Mouse (Mus musculus): ENCODE results near the gene Kazn. TPM values are rescaled to one million over a fixed set of nuclear protein-coding genes. Genes with fewer than 3 reads are reported as not detected.

Gene Kazn
- polyA plus RNA-seq, 1 experiment from 2014 or later = 19.1 TPM

GRCm38 (mm10) chr4:142183591-142183990, 55.6 kb downstream of the Kazn start:
- Histone ChIP-seq H3K27ac (no peak overlapping the region), H3K4me2 (no peak overlapping the region), H3K4me1 (replicated peaks) (peaks cover 38% of the 10 kb centered on the region), H3K4me3 (no peak overlapping the region), H3K9me3 (no peaks in the 10 kb centered on the region), H3K9ac (no peak overlapping the region), H3K36me3 (no peaks in the 10 kb centered on the region), H3K27me3 (no peaks in the 10 kb centered on the region)
- 94% methylated on average over 1 of the region's 1 CpGs for WGBS
- no peak for ATAC-seq (ENCODE audit: low FRiP score)

- Histone ChIP-seq H3K4me2 (no peak overlapping the region), H3K36me3 (no peaks in the 10 kb centered on the region), H3K27ac (no peak overlapping the region), H3K4me1 (replicated peaks) (peaks cover 33% of the 10 kb centered on the region), H3K27me3 (no peaks in the 10 kb centered on the region), H3K9me3 (no peaks in the 10 kb centered on the region), H3K9ac (no peak overlapping the region), H3K4me3 (no peak overlapping the region)
- 77% methylated on average over 3 of the region's 3 CpGs for WGBS
- ATAC-seq (ENCODE audit: low FRiP score) = no peak
Measured at GRCm38 (mm10) chr4:142183015-142183414, 56.2 kb downstream of the Kazn start.

DNA sequence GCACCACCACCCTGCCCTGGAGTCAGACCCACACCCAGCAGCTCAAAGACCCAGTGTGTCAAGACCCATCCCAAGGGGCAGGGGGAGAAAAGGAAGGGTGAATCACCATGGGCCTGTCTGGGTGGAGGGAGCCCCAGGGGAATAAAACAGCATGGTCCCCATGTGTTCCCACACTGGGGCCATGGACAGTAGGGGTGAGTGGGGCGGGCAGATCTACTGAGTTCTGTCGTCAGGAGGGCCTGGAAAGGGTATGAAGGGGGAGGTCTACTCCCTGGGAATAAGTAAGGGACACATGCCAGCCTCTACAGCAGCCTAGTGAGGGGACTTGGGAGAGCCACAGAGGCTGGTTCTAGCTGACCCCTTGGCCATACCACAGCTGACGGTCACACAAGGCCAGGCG, 57.6 kb downstream of the Kazn start:
- Histone ChIP-seq H3K27me3 (no peaks in the 10 kb centered on the region), H3K4me2 (no peak overlapping the region), H3K4me1 (replicated peaks) (peaks cover 23% of the 10 kb centered on the region), H3K27ac (no peak overlapping the region), H3K36me3 (0 out of 2 replicates have a peak, but pooled peaks cover 3% of the 10 kb centered on the region), H3K9ac (no peak overlapping the region), H3K9me3 (0 out of 2 replicates have a peak, but pooled peaks cover 5% of the 10 kb centered on the region), H3K4me3 (no peak overlapping the region)
- no peak for ATAC-seq (ENCODE audit: low FRiP score)
- WGBS = 82% methylated on average over 4 of the region's 4 CpGs

- Histone ChIP-seq H3K27ac (peak overlapping the region; percentile 19), H3K36me3 (0 out of 2 replicates have a peak, but pooled peaks cover 3% of the 10 kb centered on the region), H3K4me3 (no peak overlapping the region), H3K4me1 (replicated peaks) (peaks cover 23% of the 10 kb centered on the region), H3K9ac (no peak overlapping the region), H3K9me3 (0 out of 2 replicates have a peak, but pooled peaks cover 5% of the 10 kb centered on the region), H3K27me3 (no peaks in the 10 kb centered on the region), H3K4me2 (no peak overlapping the region)
- 94% methylated on average over 9 of the region's 9 CpGs for WGBS
- ATAC-seq (ENCODE audit: low FRiP score) = no peak
Measured at GRCm38 (mm10) chr4:142180874-142181273, 58.3 kb downstream of the Kazn start.

GRCm38 (mm10) chr4:142180289-142180688, 58.9 kb downstream of the Kazn start:
- H3K4me3 ChIP-seq = no peak overlapping the region
- peak; percentile 28; the same call in 1 of the 2 replicates for ATAC-seq (ENCODE audit: low FRiP score)
- H3K4me1 ChIP-seq (replicated peaks) = peaks cover 23% of the 10 kb centered on the region
- 53% methylated on average over 3 of the region's 3 CpGs for WGBS
- H3K27me3 ChIP-seq = no peaks in the 10 kb centered on the region
- 0 out of 2 replicates have a peak, but pooled peaks cover 5% of the 10 kb centered on the region for H3K9me3 ChIP-seq
- H3K36me3 ChIP-seq = 0 out of 2 replicates have a peak, but pooled peaks cover 3% of the 10 kb centered on the region
- H3K9ac ChIP-seq = no peak overlapping the region
- no peak overlapping the region for H3K4me2 ChIP-seq
- H3K27ac ChIP-seq = peak overlapping the region; percentile 62

DNA sequence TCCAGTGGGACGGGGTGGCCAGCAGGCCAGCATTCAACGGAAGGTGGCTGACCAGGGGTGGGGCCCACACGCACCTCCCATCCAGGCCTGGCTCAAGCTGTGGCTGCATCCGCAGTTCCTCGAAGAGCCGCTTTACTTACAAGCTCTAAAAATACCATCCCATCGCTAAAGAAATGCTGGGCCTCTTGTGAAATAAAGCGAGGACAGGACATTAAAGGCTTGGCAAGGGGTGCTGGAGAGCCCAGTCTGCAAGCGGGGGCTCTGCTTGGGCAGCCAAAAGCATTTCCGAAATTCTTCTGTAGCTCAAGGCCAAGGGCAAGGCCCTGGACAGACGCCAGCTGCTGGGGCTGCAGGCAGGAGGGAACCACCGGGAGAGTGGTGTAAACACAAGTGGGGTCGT, 59.7 kb downstream of the Kazn start:
- Histone ChIP-seq H3K36me3 (0 out of 2 replicates have a peak, but pooled peaks cover 3% of the 10 kb centered on the region), H3K4me1 (replicated peaks) (peaks cover 26% of the 10 kb centered on the region), H3K4me2 (no peak overlapping the region), H3K27ac (peak overlapping the region; percentile 62), H3K4me3 (no peak overlapping the region), H3K9me3 (0 out of 2 replicates have a peak, but pooled peaks cover 5% of the 10 kb centered on the region), H3K27me3 (no peaks in the 10 kb centered on the region), H3K9ac (no peak overlapping the region)
- 56% methylated on average over 13 of the region's 13 CpGs for whole genome bisulfite sequencing
- no peak for ATAC-seq (ENCODE audit: low FRiP score)

- 93% methylated on average over 3 of the region's 3 CpGs for WGBS
- no peaks in the 10 kb centered on the region for H3K27me3 ChIP-seq
- H3K4me2 ChIP-seq = no peak overlapping the region
- 0 out of 2 replicates have a peak, but pooled peaks cover 3% of the 10 kb centered on the region for H3K36me3 ChIP-seq
- no peak for ATAC-seq (ENCODE audit: low FRiP score)
- H3K4me1 ChIP-seq (replicated peaks) = peaks cover 44% of the 10 kb centered on the region
- no peak overlapping the region for H3K4me3 ChIP-seq
- H3K9me3 ChIP-seq = 0 out of 2 replicates have a peak, but pooled peaks cover 5% of the 10 kb centered on the region
- H3K27ac ChIP-seq = no peak overlapping the region
- H3K9ac ChIP-seq = no peak overlapping the region
Measured at GRCm38 (mm10) chr4:142176732-142177131, 62.5 kb downstream of the Kazn start.

- H3K4me3 ChIP-seq = no peak overlapping the region
- no peak for ATAC-seq (ENCODE audit: low FRiP score)
- no peak overlapping the region for H3K9ac ChIP-seq
- H3K27me3 ChIP-seq = no peaks in the 10 kb centered on the region
- no peak overlapping the region for H3K27ac ChIP-seq
- 0 out of 2 replicates have a peak, but pooled peaks cover 3% of the 10 kb centered on the region for H3K36me3 ChIP-seq
- H3K9me3 ChIP-seq = 0 out of 2 replicates have a peak, but pooled peaks cover 5% of the 10 kb centered on the region
- H3K4me2 ChIP-seq = no peak overlapping the region
- 34% methylated on average over 6 of the region's 6 CpGs for WGBS
- peaks cover 28% of the 10 kb centered on the region for H3K4me1 ChIP-seq (replicated peaks)
Measured at GRCm38 (mm10) chr4:142173981-142174485, 65.2 kb downstream of the Kazn start.

- Histone ChIP-seq H3K9me3 (0 out of 2 replicates have a peak, but pooled peaks cover 5% of the 10 kb centered on the region), H3K4me1 (replicated peaks) (peaks cover 28% of the 10 kb centered on the region), H3K9ac (no peak overlapping the region), H3K36me3 (0 out of 2 replicates have a peak, but pooled peaks cover 3% of the 10 kb centered on the region), H3K4me2 (no peak overlapping the region), H3K27ac (no peak overlapping the region), H3K4me3 (no peak overlapping the region), H3K27me3 (no peaks in the 10 kb centered on the region)
- no peak for ATAC-seq (ENCODE audit: low FRiP score)
- 86% methylated on average over 4 of the region's 4 CpGs for WGBS
Measured at GRCm38 (mm10) chr4:142172942-142173341, 66.3 kb downstream of the Kazn start.

GRCm38 (mm10) chr4:142171788-142172497, 67.3 kb downstream of the Kazn start:
- no peak for ATAC-seq (ENCODE audit: low FRiP score)
- H3K4me1 ChIP-seq (replicated peaks) = peaks cover 28% of the 10 kb centered on the region
- H3K4me2 ChIP-seq = no peak overlapping the region
- WGBS = 82% methylated on average over 7 of the region's 8 CpGs
- H3K9ac ChIP-seq = no peak overlapping the region
- H3K9me3 ChIP-seq = 0 out of 2 replicates have a peak, but pooled peaks cover 3% of the 10 kb centered on the region
- H3K36me3 ChIP-seq = 0 out of 2 replicates have a peak, but pooled peaks cover 2% of the 10 kb centered on the region
- no peak overlapping the region for H3K27ac ChIP-seq
- no peak overlapping the region for H3K4me3 ChIP-seq
- H3K27me3 ChIP-seq = no peaks in the 10 kb centered on the region

- no peak overlapping the region for H3K27ac ChIP-seq
- H3K4me2 ChIP-seq = no peak overlapping the region
- no peak overlapping the region for H3K9ac ChIP-seq
- peaks cover 36% of the 10 kb centered on the region for H3K4me1 ChIP-seq (replicated peaks)
- no peaks in the 10 kb centered on the region for H3K36me3 ChIP-seq
- 60% methylated on average over 18 of the region's 18 CpGs for WGBS
- ATAC-seq (ENCODE audit: low FRiP score) = no peak
- H3K27me3 ChIP-seq = no peaks in the 10 kb centered on the region
- no peak overlapping the region for H3K4me3 ChIP-seq
- H3K9me3 ChIP-seq = no peaks in the 10 kb centered on the region
Measured at GRCm38 (mm10) chr4:142170882-142171768, 68.1 kb downstream of the Kazn start.

GRCm38 (mm10) chr4:142169636-142170035, 69.6 kb downstream of the Kazn start:
- H3K4me3 ChIP-seq = no peak overlapping the region
- no peak overlapping the region for H3K27ac ChIP-seq
- H3K4me1 ChIP-seq (replicated peaks) = peaks cover 40% of the 10 kb centered on the region
- no peak overlapping the region for H3K4me2 ChIP-seq
- no peaks in the 10 kb centered on the region for H3K36me3 ChIP-seq
- 55% methylated on average over 4 of the region's 4 CpGs for WGBS
- no peaks in the 10 kb centered on the region for H3K9me3 ChIP-seq
- ATAC-seq (ENCODE audit: low FRiP score) = no peak
- no peaks in the 10 kb centered on the region for H3K27me3 ChIP-seq
- no peak overlapping the region for H3K9ac ChIP-seq

Measured in hindbrain, embryonic 13.5 days (tissue).